Mouse (Mus musculus): Measurements from ENCODE around the gene Gm17428. TPM values are rescaled to one million over a fixed set of nuclear protein-coding genes. Genes with fewer than 3 reads are reported as not detected.
"Not testable (repeated sequence)": the region's sequence is repeated elsewhere in the genome, so short reads cannot be mapped to it uniquely, and the experiment has no call there.

The Gm17428 gene
- polyA plus RNA-seq, 1 experiment from 2014 or later: not detected

- no peak overlapping the region for H3K9ac ChIP-seq
- H3K4me2 ChIP-seq: no peak overlapping the region
- no peaks in the 10 kb centered on the region for H3K9me3 ChIP-seq (replicated peaks)
- H3K27me3 ChIP-seq: no peaks in the 10 kb centered on the region
- no peaks in the 10 kb centered on the region for H3K4me1 ChIP-seq
- no peaks in the 10 kb centered on the region for H3K36me3 ChIP-seq
- ATAC-seq (replicated peaks; ENCODE audit: low FRiP score): no peak
- no peak overlapping the region for H3K27ac ChIP-seq
- WGBS: 90% methylated on average over 9 of the region's 9 CpGs
- H3K4me3 ChIP-seq (replicated peaks): no peak overlapping the region
These were observed 20.2 kb upstream of the Gm17428 start for GRCm38 (mm10) chr14:54956533-54956932.

DNA sequence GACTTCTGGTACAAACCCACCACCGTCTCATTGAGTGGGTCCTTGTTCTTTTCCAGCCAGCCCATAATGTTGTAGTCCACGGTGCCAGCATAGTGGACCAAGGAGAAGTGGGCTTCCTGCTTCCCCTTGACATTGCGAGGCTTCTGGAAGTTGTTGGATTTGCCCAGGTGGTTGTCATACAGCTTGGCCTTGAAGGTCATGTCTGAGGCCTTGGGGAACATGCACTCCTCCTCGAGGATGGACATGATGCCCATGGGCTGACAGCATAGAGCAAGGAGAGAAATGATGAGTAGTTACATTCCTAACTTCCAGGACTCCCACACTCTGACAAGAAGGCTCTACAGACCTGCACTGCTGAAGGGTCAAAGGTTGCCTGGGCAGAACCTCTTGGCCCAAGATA lies 18.2 kb upstream of the Gm17428 start:
- no peak overlapping the region for H3K4me2 ChIP-seq
- H3K4me3 ChIP-seq (replicated peaks): no peak overlapping the region
- no peaks in the 10 kb centered on the region for H3K9me3 ChIP-seq (replicated peaks)
- WGBS: 72% methylated on average over 4 of the region's 4 CpGs
- no peaks in the 10 kb centered on the region for H3K4me1 ChIP-seq
- no peak overlapping the region for H3K9ac ChIP-seq
- no peaks in the 10 kb centered on the region for H3K36me3 ChIP-seq
- no peak overlapping the region for H3K27ac ChIP-seq
- H3K27me3 ChIP-seq: no peaks in the 10 kb centered on the region
- ATAC-seq (replicated peaks; ENCODE audit: low FRiP score): no peak

GRCm38 (mm10) chr14:54959197-54959596 lies 17.5 kb upstream of the Gm17428 start:
- Histone ChIP-seq H3K27ac (no peak overlapping the region), H3K4me3 (replicated peaks) (no peak overlapping the region), H3K9ac (no peak overlapping the region), H3K36me3 (no peaks in the 10 kb centered on the region), H3K4me1 (no peaks in the 10 kb centered on the region), H3K4me2 (no peak overlapping the region), H3K27me3 (no peaks in the 10 kb centered on the region), H3K9me3 (replicated peaks) (no peaks in the 10 kb centered on the region)
- no peak for ATAC-seq (replicated peaks; ENCODE audit: low FRiP score)
- 85% methylated on average over 3 of the region's 3 CpGs for WGBS

- not testable (repeated sequence) for H3K9me3 ChIP-seq (replicated peaks); H3K4me2 ChIP-seq; H3K4me1 ChIP-seq; H3K4me3 ChIP-seq (replicated peaks); H3K36me3 ChIP-seq; H3K27me3 ChIP-seq; H3K27ac ChIP-seq; H3K9ac ChIP-seq
- 0 out of 2 replicates have a peak, but pooled peaks have one; percentile 29 for ATAC-seq (replicated peaks; ENCODE audit: low FRiP score)
- 89% methylated on average over 12 of the region's 12 CpGs for WGBS
These were observed 16.7 kb upstream of the Gm17428 start for GRCm38 (mm10) chr14:54959853-54960613.

DNA sequence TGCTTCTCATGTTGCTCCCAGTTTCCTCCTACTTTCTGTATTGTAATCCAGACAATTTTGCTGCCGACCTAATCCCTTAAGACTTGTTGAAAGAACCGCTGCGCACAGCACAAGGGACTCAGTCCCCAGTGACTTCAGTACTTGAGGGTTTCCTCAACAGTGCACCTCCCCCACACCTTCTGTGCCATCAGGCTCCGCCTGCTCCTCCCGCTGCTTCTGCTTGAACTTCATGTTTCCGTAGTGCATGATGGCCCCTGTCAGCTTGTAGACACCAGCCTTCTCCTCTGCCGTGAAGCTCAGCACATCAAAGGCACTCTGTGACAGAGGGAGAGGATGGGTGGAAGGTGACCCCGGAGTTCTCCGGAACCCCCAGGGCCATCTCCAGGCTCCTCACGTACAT lies 16.0 kb upstream of the Gm17428 start:
- Histone ChIP-seq H3K27ac (no peak overlapping the region), H3K4me1 (no peaks in the 10 kb centered on the region), H3K9me3 (replicated peaks) (no peaks in the 10 kb centered on the region), H3K9ac (no peak overlapping the region), H3K4me2 (no peak overlapping the region), H3K4me3 (replicated peaks) (no peak overlapping the region), H3K27me3 (no peaks in the 10 kb centered on the region), H3K36me3 (no peaks in the 10 kb centered on the region)
- no peak for ATAC-seq (replicated peaks; ENCODE audit: low FRiP score)
- 69% methylated on average over 10 of the region's 10 CpGs for WGBS

GRCm38 (mm10) chr14:54961487-54961886 lies 15.2 kb upstream of the Gm17428 start:
- no peak for ATAC-seq (replicated peaks; ENCODE audit: low FRiP score)
- H3K27ac ChIP-seq: no peak overlapping the region
- no peaks in the 10 kb centered on the region for H3K4me1 ChIP-seq
- H3K36me3 ChIP-seq: no peaks in the 10 kb centered on the region
- H3K9me3 ChIP-seq (replicated peaks): no peaks in the 10 kb centered on the region
- no peak overlapping the region for H3K4me3 ChIP-seq (replicated peaks)
- no peaks in the 10 kb centered on the region for H3K27me3 ChIP-seq
- 75% methylated on average over 5 of the region's 5 CpGs for WGBS
- no peak overlapping the region for H3K4me2 ChIP-seq
- no peak overlapping the region for H3K9ac ChIP-seq

DNA sequence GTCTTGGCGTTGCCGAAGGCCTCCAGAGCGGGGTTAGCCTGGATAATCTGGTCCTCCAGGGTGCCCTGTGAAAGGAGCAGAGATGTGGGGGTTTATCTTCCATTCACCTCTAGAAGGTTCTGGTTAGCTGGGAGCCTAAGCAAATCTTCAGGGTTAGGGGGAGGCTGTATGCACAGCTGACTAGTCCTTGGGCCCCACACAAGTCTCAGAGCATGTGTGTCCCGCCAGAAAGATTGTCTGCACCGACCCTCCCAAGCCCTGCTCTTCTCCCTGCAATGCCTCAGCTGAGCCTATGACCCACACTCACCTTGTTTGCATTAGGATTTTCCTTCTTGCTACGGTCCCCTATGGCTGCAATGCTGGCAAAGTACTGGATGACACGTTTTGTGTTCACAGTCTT lies 14.0 kb upstream of the Gm17428 start:
- ATAC-seq (replicated peaks; ENCODE audit: low FRiP score): no peak
- 89% methylated on average over 7 of the region's 7 CpGs for WGBS
- Histone ChIP-seq H3K4me1 (0 out of 2 replicates have a peak, but pooled peaks cover 3% of the 10 kb centered on the region), H3K4me2 (no peak overlapping the region), H3K27ac (no peak overlapping the region), H3K9ac (no peak overlapping the region), H3K36me3 (no peaks in the 10 kb centered on the region), H3K9me3 (replicated peaks) (no peaks in the 10 kb centered on the region), H3K27me3 (no peaks in the 10 kb centered on the region), H3K4me3 (replicated peaks) (no peak overlapping the region)

DNA sequence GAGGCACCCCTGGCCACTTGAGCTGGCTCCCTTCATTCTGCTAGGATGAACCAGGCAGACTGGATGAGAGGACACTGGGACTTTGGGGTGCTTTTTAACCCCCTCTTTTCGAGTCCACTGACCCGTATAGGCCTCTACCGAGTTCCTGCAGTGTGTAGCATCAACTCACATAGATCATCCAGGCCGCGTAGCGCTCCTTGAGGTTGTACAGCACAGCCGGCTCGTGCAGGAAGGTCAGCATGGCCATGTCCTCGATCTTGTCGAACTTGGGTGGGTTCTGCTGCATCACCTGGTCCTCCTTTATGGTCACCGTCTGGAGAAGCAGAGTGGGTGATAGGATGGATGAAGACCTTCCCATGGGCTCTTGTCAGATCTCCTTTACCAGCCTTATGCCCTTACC lies 13.0 kb upstream of the Gm17428 start:
- Histone ChIP-seq H3K27ac (no peak overlapping the region), H3K4me2 (no peak overlapping the region), H3K9ac (no peak overlapping the region), H3K27me3 (no peaks in the 10 kb centered on the region), H3K4me1 (0 out of 2 replicates have a peak, but pooled peaks cover 4% of the 10 kb centered on the region), H3K4me3 (replicated peaks) (no peak overlapping the region), H3K9me3 (replicated peaks) (no peaks in the 10 kb centered on the region), H3K36me3 (no peaks in the 10 kb centered on the region)
- WGBS: 88% methylated on average over 11 of the region's 11 CpGs
- no peak for ATAC-seq (replicated peaks; ENCODE audit: low FRiP score)

DNA sequence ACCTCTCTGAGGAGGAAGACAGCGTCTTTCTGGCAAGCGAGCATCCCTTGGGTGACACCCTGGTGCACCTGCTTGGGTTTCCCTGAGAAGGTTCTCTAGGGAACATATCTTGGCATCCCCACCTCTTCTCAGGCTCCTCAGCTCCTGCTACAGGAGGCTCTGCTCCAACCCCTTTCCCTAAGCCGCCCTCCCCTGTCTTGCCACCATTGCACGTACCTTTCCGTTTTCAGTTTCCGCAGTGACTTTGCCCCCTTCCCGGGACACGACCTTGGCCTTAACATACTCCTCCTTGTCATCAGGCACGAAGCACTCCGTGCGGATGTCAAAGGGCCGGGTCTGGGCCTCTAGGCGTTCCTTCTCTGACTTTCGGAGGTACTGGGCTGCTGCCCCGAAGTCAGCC lies 11.7 kb upstream of the Gm17428 start:
- 76% methylated on average over 15 of the region's 15 CpGs for WGBS
- H3K4me3 ChIP-seq (replicated peaks): no peak overlapping the region
- no peak overlapping the region for H3K4me2 ChIP-seq
- no peak overlapping the region for H3K9ac ChIP-seq
- H3K27ac ChIP-seq: no peak overlapping the region
- H3K9me3 ChIP-seq (replicated peaks): no peaks in the 10 kb centered on the region
- H3K27me3 ChIP-seq: no peaks in the 10 kb centered on the region
- ATAC-seq (replicated peaks; ENCODE audit: low FRiP score): no peak
- 0 out of 2 replicates have a peak, but pooled peaks cover 4% of the 10 kb centered on the region for H3K4me1 ChIP-seq
- no peaks in the 10 kb centered on the region for H3K36me3 ChIP-seq

DNA sequence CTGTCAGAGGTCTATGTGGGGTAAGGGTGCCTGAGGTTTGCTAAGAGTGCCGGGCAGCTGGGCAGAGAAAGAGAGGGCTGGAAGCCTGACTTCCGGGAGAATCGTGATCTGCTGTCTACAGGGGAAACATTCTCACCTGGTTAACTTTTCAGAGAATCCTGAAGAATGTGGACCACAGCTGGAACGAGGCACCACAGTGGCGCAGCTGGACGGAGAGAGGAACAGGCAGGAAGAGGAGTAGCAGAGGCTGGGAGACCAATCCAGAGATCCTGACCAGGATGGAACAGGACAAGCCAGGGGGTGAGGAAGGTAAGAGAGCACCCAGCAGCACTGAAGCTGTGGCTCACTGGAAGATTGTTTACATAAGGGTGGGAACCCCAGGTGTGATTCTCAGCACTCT lies 11.1 kb upstream of the Gm17428 start:
- H3K9me3 ChIP-seq (replicated peaks): no peaks in the 10 kb centered on the region
- no peaks in the 10 kb centered on the region for H3K36me3 ChIP-seq
- ATAC-seq (replicated peaks; ENCODE audit: low FRiP score): no peak
- H3K4me2 ChIP-seq: no peak overlapping the region
- H3K9ac ChIP-seq: no peak overlapping the region
- H3K27ac ChIP-seq: no peak overlapping the region
- no peak overlapping the region for H3K4me3 ChIP-seq (replicated peaks)
- WGBS: 71% methylated on average over 6 of the region's 6 CpGs
- H3K4me1 ChIP-seq: 0 out of 2 replicates have a peak, but pooled peaks cover 4% of the 10 kb centered on the region
- H3K27me3 ChIP-seq: no peaks in the 10 kb centered on the region

GRCm38 (mm10) chr14:54966320-54966977 lies 10.3 kb upstream of the Gm17428 start, which contains the start of gene Myh6:
TSS of gene Myh6 (minus strand) at chr14:54966927.
- Histone ChIP-seq H3K9me3 (replicated peaks) (no peaks in the 10 kb centered on the region), H3K4me2 (no peak within 1 kb of the TSS), H3K27me3 (no peaks in the 10 kb centered on the region), H3K4me1 (0 out of 2 replicates have a peak, but pooled peaks cover 4% of the 10 kb centered on the region), H3K9ac (no peak within 1 kb of the TSS), H3K4me3 (replicated peaks) (no peak within 1 kb of the TSS), H3K27ac (no peak within 1 kb of the TSS), H3K36me3 (no peaks in the 10 kb centered on the region)
- WGBS: 61% methylated on average over 7 of the region's 7 CpGs
- ATAC-seq (replicated peaks; ENCODE audit: low FRiP score): no peak

DNA sequence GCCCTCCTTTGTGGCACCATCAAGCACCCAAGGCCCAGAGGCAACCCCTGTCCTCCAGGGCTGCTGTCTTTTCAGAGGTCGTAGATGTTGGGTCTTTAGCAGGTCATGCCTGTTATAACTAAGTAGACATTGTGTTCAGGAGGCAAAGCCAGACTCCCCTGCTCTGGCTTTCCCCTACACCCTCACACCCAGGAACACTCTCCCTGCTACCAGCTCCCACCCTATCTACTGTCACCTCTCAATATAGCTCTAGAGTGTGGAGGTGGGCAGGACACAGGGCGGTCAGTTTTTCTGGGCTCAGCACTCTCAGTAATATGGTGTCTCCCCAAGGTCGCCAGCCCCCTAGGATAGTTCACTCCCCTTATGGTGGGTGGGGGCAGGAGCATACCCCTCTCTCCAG lies 8.9 kb upstream of the Gm17428 start:
- Histone ChIP-seq H3K4me1 (0 out of 2 replicates have a peak, but pooled peaks cover 4% of the 10 kb centered on the region), H3K36me3 (no peaks in the 10 kb centered on the region), H3K4me3 (replicated peaks) (no peak overlapping the region), H3K9me3 (replicated peaks) (no peaks in the 10 kb centered on the region), H3K27me3 (no peaks in the 10 kb centered on the region), H3K4me2 (no peak overlapping the region), H3K27ac (no peak overlapping the region), H3K9ac (no peak overlapping the region)
- no peak for ATAC-seq (replicated peaks; ENCODE audit: low FRiP score)
- 88% methylated on average over 3 of the region's 3 CpGs for WGBS
